12 mouse cellular contexts compared by ENCODE assay signal in genomic region chrX:141363331-141363730, GRCm38 (mm10).
DNase-seq lines count a peak whose midpoint lies in the region; ATAC-seq and TF ChIP-seq lines count a peak whose summit lies in the region.
"Had no signal": no experiment of that assay in that cellular context is flagged by ENCODE, and none has a peak within 500 bp of the region (broad histone marks: within the 10 kb centered on the region; RNA-seq: fewer than 3 reads in every experiment).

No protein-coding gene starts in this region.

- no peaks in the 10 kb centered on the region for H3K36me3 ChIP-seq in liver, adult 2 months (ENCODE audit: control insufficient read depth, insufficient read depth, low read length)
- H3K36me3 ChIP-seq in liver, embryonic 11.5 days (ENCODE audit: control insufficient read depth, insufficient read depth, low read length) = no peaks in the 10 kb centered on the region
- H3K36me3 ChIP-seq in heart, postnatal 0 days (replicated peaks; ENCODE audit: control insufficient read depth, insufficient read depth, low read length) = no peaks in the 10 kb centered on the region
- no peaks in the 10 kb centered on the region for H3K36me3 ChIP-seq in forebrain, postnatal 0 days (ENCODE audit: insufficient read depth)
- H3K36me3 ChIP-seq in forebrain, embryonic 14.5 days (ENCODE audit: control insufficient read depth, insufficient read depth, low read length) = no peaks in the 10 kb centered on the region
- H3K36me3 ChIP-seq: kidney, embryonic 15.5 days; limb, embryonic 12.5 days had no signal

- H3K9me3 ChIP-seq in liver, embryonic 11.5 days (ENCODE audit: control insufficient read depth, low read length) = no peaks in the 10 kb centered on the region
- no peaks in the 10 kb centered on the region for H3K9me3 ChIP-seq in heart, postnatal 0 days (replicated peaks; ENCODE audit: control insufficient read depth, low read length)
- H3K9me3 ChIP-seq in forebrain, postnatal 0 days (ENCODE audit: low read length) = no peaks in the 10 kb centered on the region
- H3K9me3 ChIP-seq in forebrain, embryonic 14.5 days (replicated peaks; ENCODE audit: control insufficient read depth, low read length) = no peaks in the 10 kb centered on the region
- H3K9me3 ChIP-seq: kidney, embryonic 15.5 days; limb, embryonic 12.5 days had no signal

- no peaks in the 10 kb centered on the region for H3K4me1 ChIP-seq in liver, adult 2 months (ENCODE audit: control insufficient read depth, insufficient read depth, low read length)
- no peaks in the 10 kb centered on the region for H3K4me1 ChIP-seq in liver, embryonic 11.5 days (replicated peaks; ENCODE audit: control insufficient read depth, insufficient read depth, low read length)
- H3K4me1 ChIP-seq in heart, postnatal 0 days (ENCODE audit: control insufficient read depth, insufficient read depth) = no peaks in the 10 kb centered on the region
- no peaks in the 10 kb centered on the region for H3K4me1 ChIP-seq in forebrain, postnatal 0 days (ENCODE audit: insufficient read depth)
- no peaks in the 10 kb centered on the region for H3K4me1 ChIP-seq in forebrain, embryonic 14.5 days (ENCODE audit: control insufficient read depth, insufficient read depth, low read length)
- H3K4me1 ChIP-seq: kidney, embryonic 15.5 days; limb, embryonic 12.5 days had no signal

- H3K27ac ChIP-seq in liver, adult 2 months (replicated peaks; ENCODE audit: insufficient read depth, low read depth, low read length) = no peak overlapping the region
- H3K27ac ChIP-seq in liver, embryonic 11.5 days (ENCODE audit: low read depth, low read length) = no peak overlapping the region
- no peak overlapping the region for H3K27ac ChIP-seq in heart, postnatal 0 days (ENCODE audit: low read depth)
- no peak overlapping the region for H3K27ac ChIP-seq in forebrain, postnatal 0 days (ENCODE audit: low read depth, low read length)
- no peak overlapping the region for H3K27ac ChIP-seq in forebrain, embryonic 14.5 days (ENCODE audit: low read depth, low read length)
- H3K27ac ChIP-seq: heart, adult 2 months; hindbrain, postnatal 0 days; kidney, embryonic 15.5 days; limb, embryonic 12.5 days had no signal

- no peaks in the 10 kb centered on the region for H3K27me3 ChIP-seq in liver, adult 2 months (ENCODE audit: control insufficient read depth, insufficient read depth, low read length)
- no peaks in the 10 kb centered on the region; the same call in 1 of the 2 replicates for H3K27me3 ChIP-seq in liver, embryonic 11.5 days (replicated peaks; ENCODE audit: control insufficient read depth, insufficient read depth, low read length)
- H3K27me3 ChIP-seq in heart, postnatal 0 days (ENCODE audit: control insufficient read depth, insufficient read depth, low read length) = no peaks in the 10 kb centered on the region
- no peaks in the 10 kb centered on the region for H3K27me3 ChIP-seq in forebrain, postnatal 0 days (ENCODE audit: insufficient read depth, low read length)
- H3K27me3 ChIP-seq in forebrain, embryonic 14.5 days (replicated peaks; ENCODE audit: control insufficient read depth, insufficient read depth, low read length) = no peaks in the 10 kb centered on the region

- no peak for TF ChIP-seq POLR2A in liver, adult 2 months (IDR thresholded peaks at IDR 0.05; ENCODE audit: extremely low read depth, insufficient read depth, low read length)

- peak; percentile 1 for DNase-seq in liver, adult 2 months (ENCODE audit: extremely low read depth, low read depth, low spot score)
- DNase-seq in liver, embryonic 11.5 days (ENCODE audit: low spot score) = no peak
- DNase-seq in adrenal gland, postnatal 14 days = peak; percentile 36
- peak; percentile 25 for DNase-seq in heart, postnatal 0 days (ENCODE audit: low spot score)
- peak; percentile 21 for DNase-seq in skeletal muscle tissue, adult 2 months (ENCODE audit: low read depth, low spot score)
- no peak for DNase-seq in forebrain, postnatal 0 days
- DNase-seq in forebrain, embryonic 14.5 days (ENCODE audit: low spot score) = no peak
- DNase-seq: right cerebral cortex, postnatal 4 days had no signal

- H3K79me2 ChIP-seq in liver, adult 2 months (ENCODE audit: control insufficient read depth, insufficient read depth, low read length) = no peaks in the 10 kb centered on the region

- no peak for TF ChIP-seq CTCF in liver, adult 2 months (IDR thresholded peaks at IDR 0.05; ENCODE audit: low read depth, low read length)
- no peak for TF ChIP-seq CTCF in heart, postnatal 0 days (IDR thresholded peaks at IDR 0.05; ENCODE audit: low read depth)
- no peak for TF ChIP-seq CTCF in forebrain, postnatal 0 days (IDR thresholded peaks at IDR 0.05; ENCODE audit: low read depth)

- no peak for TF ChIP-seq EP300 in heart, postnatal 0 days (IDR thresholded peaks at IDR 0.05; ENCODE audit: low read depth)

- H3K4me2 ChIP-seq in liver, embryonic 11.5 days = no peak overlapping the region
- no peak overlapping the region for H3K4me2 ChIP-seq in heart, postnatal 0 days (ENCODE audit: low read depth, low read length)
- H3K4me2 ChIP-seq in forebrain, postnatal 0 days (ENCODE audit: low read depth) = no peak overlapping the region
- no peak overlapping the region for H3K4me2 ChIP-seq in forebrain, embryonic 14.5 days (ENCODE audit: low read length)
- H3K4me2 ChIP-seq: kidney, embryonic 15.5 days; limb, embryonic 12.5 days had no signal

- no peak for ATAC-seq in liver, embryonic 11.5 days (replicated peaks; ENCODE audit: low FRiP score)
- ATAC-seq in heart, postnatal 0 days (ENCODE audit: insufficient read depth, low read depth) = no peak
- no peak for ATAC-seq in forebrain, postnatal 0 days
- ATAC-seq in forebrain, embryonic 14.5 days = no peak
- ATAC-seq: hindbrain, postnatal 0 days had no signal

- no peak overlapping the region for H3K4me3 ChIP-seq in liver, adult 2 months (ENCODE audit: insufficient read depth, low read depth, low read length)
- no peak overlapping the region for H3K4me3 ChIP-seq in liver, embryonic 11.5 days (ENCODE audit: low read depth, low read length)
- H3K4me3 ChIP-seq in heart, postnatal 0 days (ENCODE audit: low read depth, low read length) = no peak overlapping the region
- no peak overlapping the region for H3K4me3 ChIP-seq in forebrain, postnatal 0 days (ENCODE audit: low read depth, low read length)
- no peak overlapping the region for H3K4me3 ChIP-seq in forebrain, embryonic 14.5 days (ENCODE audit: low read depth, low read length)
- H3K4me3 ChIP-seq: heart, adult 2 months; kidney, embryonic 15.5 days; limb, embryonic 12.5 days had no signal

- no peak overlapping the region for H3K9ac ChIP-seq in liver, adult 2 months (ENCODE audit: low read depth, low read length)
- H3K9ac ChIP-seq in liver, embryonic 11.5 days (ENCODE audit: low read depth, low read length) = no peak overlapping the region
- H3K9ac ChIP-seq in heart, postnatal 0 days (replicated peaks; ENCODE audit: low read depth, low read length) = no peak overlapping the region
- H3K9ac ChIP-seq in forebrain, postnatal 0 days = no peak overlapping the region
- no peak overlapping the region for H3K9ac ChIP-seq in forebrain, embryonic 14.5 days (ENCODE audit: low read length)
- H3K9ac ChIP-seq: kidney, embryonic 15.5 days; limb, embryonic 12.5 days had no signal

Comparison
In these comparisons a context has a peak if more than half of its experiments do, and no peak if none do; other contexts are left out.
1. DNase-seq: peak in liver, adult 2 months (single experiment), adrenal gland, postnatal 14 days (single experiment), heart, postnatal 0 days (single experiment) and skeletal muscle tissue, adult 2 months (single experiment); none in liver, embryonic 11.5 days (single experiment), forebrain, postnatal 0 days (single experiment) and forebrain, embryonic 14.5 days (single experiment).